ENCODE assay signal across 8 mouse cellular contexts in the genomic region with DNA sequence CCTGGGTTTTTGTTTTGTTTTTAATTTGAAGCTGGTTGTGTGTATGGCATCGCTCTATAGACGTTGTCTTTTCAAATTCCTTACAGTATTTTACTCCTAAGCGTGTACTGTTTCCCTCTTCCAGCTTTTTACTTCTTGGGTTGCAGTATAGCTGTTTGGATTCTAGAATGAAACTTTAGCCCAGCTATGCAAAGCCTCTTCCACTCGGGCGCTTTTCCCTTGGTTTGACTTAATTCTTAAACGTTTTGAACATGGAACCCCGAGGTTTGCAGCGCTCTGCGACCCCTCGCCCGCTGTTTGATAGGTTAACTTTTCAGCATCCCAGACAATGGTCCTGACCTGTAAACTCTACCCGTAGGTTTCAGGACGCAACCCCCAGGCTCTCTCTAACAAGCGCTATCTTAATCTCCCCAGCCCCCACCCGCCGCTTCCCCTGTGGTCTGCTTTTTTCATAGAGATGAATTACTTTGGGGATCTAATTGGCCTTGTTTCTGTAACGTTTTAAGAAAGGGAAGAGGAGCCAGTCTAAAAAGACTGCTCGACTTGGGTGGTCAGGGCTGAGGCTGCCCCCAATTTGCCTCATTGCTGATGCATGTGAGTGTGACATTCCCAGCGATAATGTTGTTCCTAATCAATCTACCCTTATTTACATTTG. TPM values are rescaled to one million over a fixed set of nuclear protein-coding genes. Genes with fewer than 3 reads are reported as not detected.
DNase-seq lines count a peak whose midpoint lies in the region; ATAC-seq lines count a peak whose summit lies in the region.

No protein-coding gene starts in this region.

- peaks cover 14% of the 10 kb centered on the region for H3K36me3 ChIP-seq in embryonic facial prominence, embryonic 10.5 days (replicated peaks)
- H3K36me3 ChIP-seq in intestine, embryonic 16.5 days (ENCODE audit: control insufficient read depth, insufficient read depth, low read length), result no peaks in the 10 kb centered on the region
- no peaks in the 10 kb centered on the region for H3K36me3 ChIP-seq in neural tube, embryonic 12.5 days

- H3K4me2 ChIP-seq in intestine, embryonic 16.5 days (ENCODE audit: low read depth, low read length), result peak overlapping the region; percentile 86
- peak overlapping the region; percentile 90 for H3K4me2 ChIP-seq in neural tube, embryonic 12.5 days (replicated peaks)

- no peaks in the 10 kb centered on the region for H3K9me3 ChIP-seq in embryonic facial prominence, embryonic 10.5 days
- H3K9me3 ChIP-seq in intestine, embryonic 16.5 days (ENCODE audit: control insufficient read depth, low read length), result no peaks in the 10 kb centered on the region
- no peaks in the 10 kb centered on the region for H3K9me3 ChIP-seq in neural tube, embryonic 12.5 days

- peak overlapping the region; percentile 78 for H3K9ac ChIP-seq in intestine, embryonic 16.5 days (ENCODE audit: low read depth, low read length)
- 0 out of 2 replicates have a peak overlapping the region, but pooled peaks have one; percentile 21 for H3K9ac ChIP-seq in neural tube, embryonic 12.5 days

- peaks cover 48% of the 10 kb centered on the region for H3K27me3 ChIP-seq in embryonic facial prominence, embryonic 10.5 days (replicated peaks; ENCODE audit: low read depth, poor library complexity, severe bottlenecking)
- H3K27me3 ChIP-seq in intestine, embryonic 16.5 days (replicated peaks; ENCODE audit: control insufficient read depth, insufficient read depth, low read length), result peaks cover 4% of the 10 kb centered on the region; the same call in 1 of the 2 replicates
- peaks cover 13% of the 10 kb centered on the region; the same call in 1 of the 2 replicates for H3K27me3 ChIP-seq in neural tube, embryonic 12.5 days (replicated peaks)

- no peak for ATAC-seq in intestine, embryonic 16.5 days
- no peak for ATAC-seq in neural tube, embryonic 12.5 days (ENCODE audit: low FRiP score, low read depth)

- peak overlapping the region; percentile 99 for H3K27ac ChIP-seq in embryonic facial prominence, embryonic 10.5 days (replicated peaks)
- H3K27ac ChIP-seq in intestine, embryonic 16.5 days (ENCODE audit: low read length), result peak overlapping the region; percentile 93
- no peak overlapping the region for H3K27ac ChIP-seq in neural tube, embryonic 12.5 days

- H3K4me1 ChIP-seq in embryonic facial prominence, embryonic 10.5 days, result peaks cover 67% of the 10 kb centered on the region
- H3K4me1 ChIP-seq in intestine, embryonic 16.5 days (ENCODE audit: control insufficient read depth, insufficient read depth, low read length), result peaks cover 10% of the 10 kb centered on the region
- peaks cover 28% of the 10 kb centered on the region for H3K4me1 ChIP-seq in neural tube, embryonic 12.5 days

- 1% methylated on average over 19 of the region's 19 CpGs for WGBS in embryonic facial prominence, embryonic 10.5 days
- WGBS in intestine, embryonic 16.5 days, result 18% methylated on average over 19 of the region's 19 CpGs
- 2% methylated on average over 19 of the region's 19 CpGs for WGBS in neural tube, embryonic 12.5 days

- peak; percentile 17 to 44 for DNase-seq in kidney, postnatal 4 days
- no peak for DNase-seq in kidney, adult 8-10 months
- DNase-seq in embryonic facial prominence, embryonic 10.5 days (ENCODE audit: low spot score), result peak; percentile 72
- no peak for DNase-seq in layer of hippocampus, postnatal 14 days (ENCODE audit: low spot score in 2 of 2)
- no peak for DNase-seq in spleen, postnatal 36 days (ENCODE audit: low spot score in 2 of 2)
- no peak for DNase-seq in frontal cortex, postnatal 10 days (ENCODE audit: low spot score in 2 of 2)

- peak overlapping the region; percentile 93 for H3K4me3 ChIP-seq in embryonic facial prominence, embryonic 10.5 days
- peak overlapping the region; percentile 60 for H3K4me3 ChIP-seq in intestine, embryonic 16.5 days (ENCODE audit: low read length)
- no peak overlapping the region for H3K4me3 ChIP-seq in neural tube, embryonic 12.5 days

RNA-seq across cellular contexts. Expression of gene Ptch1, which starts 4.5 kb away (rescaled TPM):
- 33.0 and 33.5 TPM in 2 replicates for polyA plus RNA-seq in embryonic facial prominence, embryonic 10.5 days (2016; fragmentation: Nextera tagmentation; extraction: Ambion mirVana)
- polyA plus RNA-seq in intestine, embryonic 16.5 days (2015; fragmentation: Nextera tagmentation; extraction: Ambion mirVana), result 24.5 and 25.5 TPM in 2 replicates
- polyA plus RNA-seq in neural tube, embryonic 12.5 days (2016; fragmentation: Nextera tagmentation; extraction: Ambion mirVana), result 22.6 and 23.9 TPM in 2 replicates
- 10 to 100 TPM; 40.2 to 48.1 TPM for total RNA-seq in layer of hippocampus, postnatal 14 days (2021)

Comparison
In these comparisons a context has a peak if more than half of its experiments do, and no peak if none do; other contexts are left out.
1. DNase-seq: peak in kidney, postnatal 4 days (2 of 2) and embryonic facial prominence, embryonic 10.5 days (single experiment); none in kidney, adult 8-10 months (0 of 2), layer of hippocampus, postnatal 14 days (0 of 2), spleen, postnatal 36 days (0 of 2) and frontal cortex, postnatal 10 days (0 of 2).